In the genomic region with DNA sequence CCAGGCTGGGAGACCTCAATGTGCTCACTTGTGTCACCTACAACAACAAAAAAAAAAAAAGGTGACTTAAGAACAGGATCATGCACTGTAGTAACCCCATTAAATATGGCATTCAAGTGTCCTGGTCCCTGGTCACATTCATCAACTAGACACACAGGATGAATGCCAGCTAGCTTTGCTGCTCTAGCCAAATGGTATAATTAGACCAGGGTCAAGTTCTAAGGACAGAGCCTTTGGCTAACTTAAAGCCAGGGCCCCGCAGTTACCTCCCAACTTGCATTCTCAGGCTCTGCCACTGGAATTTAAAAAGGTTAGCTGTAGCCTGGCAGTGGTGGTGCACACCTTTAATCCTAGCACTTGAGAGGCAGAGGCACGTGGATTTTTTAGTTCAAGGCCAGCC, we compare ENCODE assay signal across 22 mouse cellular contexts.
DNase-seq lines count a peak whose midpoint lies in the region; ATAC-seq lines count a peak whose summit lies in the region.
"Had no signal": no experiment of that assay in that cellular context is flagged by ENCODE, and none has a peak within 500 bp of the region (broad histone marks: within the 10 kb centered on the region; RNA-seq: fewer than 3 reads in every experiment).

No protein-coding gene starts in this region.

- DNase-seq in adrenal gland, adult 2 months = peak; percentile 69
- no peak for DNase-seq in adrenal gland, postnatal 25 days
- peak; percentile 60 for DNase-seq in heart, adult 8-10 months (ENCODE audit: low spot score)
- DNase-seq in adipocyte (ENCODE audit: low spot score) = peak; percentile 26
- peak; percentile 13 for DNase-seq in gastrocnemius, postnatal 14 days
- no peak for DNase-seq in yolk sac, embryonic 10.5 days (ENCODE audit: low spot score)
- no peak for DNase-seq in left cerebral cortex, adult 18-20 months (ENCODE audit: low spot score in 2 of 2)
- DNase-seq: cerebellum, adult 11-12 months; cerebellum, postnatal 25 days; embryo, embryonic 11 days; retina, postnatal 1 day; thymus, adult 2 months had no signal

- no peak overlapping the region for H3K9ac ChIP-seq in heart, embryonic 12.5 days
- H3K9ac ChIP-seq: forebrain, embryonic 15.5 days; heart, embryonic 15.5 days; hindbrain, embryonic 14.5 days; liver, embryonic 14.5 days; midbrain, embryonic 12.5 days had no signal

- H3K36me3 ChIP-seq in heart, embryonic 12.5 days = no peaks in the 10 kb centered on the region
- H3K36me3 ChIP-seq: forebrain, embryonic 15.5 days; heart, embryonic 15.5 days; midbrain, embryonic 12.5 days had no signal

- H3K4me3 ChIP-seq in heart, embryonic 12.5 days = no peak overlapping the region
- H3K4me3 ChIP-seq: forebrain, embryonic 15.5 days; heart, embryonic 15.5 days; midbrain, embryonic 12.5 days had no signal

- H3K27me3 ChIP-seq in heart, embryonic 12.5 days (replicated peaks) = no peaks in the 10 kb centered on the region
- H3K27me3 ChIP-seq: forebrain, embryonic 15.5 days; heart, embryonic 15.5 days; midbrain, embryonic 12.5 days; Patski had no signal

- H3K9me3 ChIP-seq in heart, embryonic 12.5 days (replicated peaks) = no peaks in the 10 kb centered on the region; the same call in 1 of the 2 replicates
- H3K9me3 ChIP-seq: forebrain, embryonic 15.5 days; midbrain, embryonic 12.5 days had no signal

- intact Hi-C loops in gastrocnemius, postnatal 14 days (cut with DNase I; ENCODE audit: low total_unique reads) = no loop called here

- H3K27ac ChIP-seq in heart, embryonic 12.5 days (ENCODE audit: poor library complexity, severe bottlenecking) = no peak overlapping the region
- H3K27ac ChIP-seq: forebrain, embryonic 15.5 days; heart, embryonic 15.5 days; hindbrain, embryonic 14.5 days; liver, embryonic 14.5 days; macrophage; midbrain, embryonic 12.5 days had no signal

- whole genome bisulfite sequencing in heart, embryonic 12.5 days = 60% methylated on average over 2 of the region's 2 CpGs

- no peak overlapping the region for H3K4me2 ChIP-seq in heart, embryonic 12.5 days
- H3K4me2 ChIP-seq: forebrain, embryonic 15.5 days; heart, embryonic 15.5 days; hindbrain, embryonic 14.5 days; midbrain, embryonic 12.5 days had no signal

- H3K4me1 ChIP-seq in heart, embryonic 12.5 days (replicated peaks) = no peaks in the 10 kb centered on the region
- H3K4me1 ChIP-seq: forebrain, embryonic 15.5 days; heart, embryonic 15.5 days; midbrain, embryonic 12.5 days had no signal

- ATAC-seq in heart, embryonic 12.5 days (ENCODE audit: insufficient number of reproducible peaks, low FRiP score) = no peak
- ATAC-seq: CD4-positive, CD25-positive, alpha-beta regulatory T cell, adult 4 months; forebrain, embryonic 15.5 days; intestine, embryonic 16.5 days; Patski had no signal

Comparison
In these comparisons a context has a peak if more than half of its experiments do, and no peak if none do; other contexts are left out.
1. DNase-seq: peak in adrenal gland, adult 2 months (single experiment), heart, adult 8-10 months (single experiment), adipocyte (single experiment) and gastrocnemius, postnatal 14 days (single experiment); none in adrenal gland, postnatal 25 days (single experiment), yolk sac, embryonic 10.5 days (single experiment) and left cerebral cortex, adult 18-20 months (0 of 2).